ENCODE assay signal across 8 mouse cellular contexts in the genomic region with DNA sequence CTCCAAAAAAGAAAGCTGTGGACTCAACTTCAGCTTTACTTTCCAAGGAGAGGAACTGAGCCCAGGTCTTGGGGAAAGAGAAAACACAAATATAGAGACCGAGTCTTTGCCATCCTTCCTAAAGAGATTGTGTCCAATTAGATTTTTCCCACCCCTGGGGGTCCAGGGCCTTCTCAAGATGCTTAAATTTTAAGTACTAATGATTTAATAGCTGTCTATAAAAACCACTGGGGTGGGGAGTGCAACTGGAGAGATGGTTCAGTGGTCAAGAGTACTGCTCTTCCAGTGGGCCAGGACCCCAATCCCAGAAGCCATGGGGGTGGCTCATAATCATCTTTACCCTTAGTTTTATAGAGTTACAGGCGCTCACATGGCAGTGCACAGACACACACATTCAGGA. TPM values are rescaled to one million over a fixed set of nuclear protein-coding genes. Genes with fewer than 3 reads are reported as not detected.
DNase-seq lines count a peak whose midpoint lies in the region; ATAC-seq lines count a peak whose summit lies in the region.

No protein-coding gene starts in this region.

- H3K27me3 ChIP-seq in heart, embryonic 16.5 days (ENCODE audit: control insufficient read depth, insufficient read depth, low read length) = no peaks in the 10 kb centered on the region
- no peaks in the 10 kb centered on the region for H3K27me3 ChIP-seq in neural tube, embryonic 12.5 days (replicated peaks)
- H3K27me3 ChIP-seq in limb, embryonic 13.5 days = no peaks in the 10 kb centered on the region
- no peaks in the 10 kb centered on the region for H3K27me3 ChIP-seq in neural tube, embryonic 15.5 days (replicated peaks)

- no peaks in the 10 kb centered on the region for H3K9me3 ChIP-seq in heart, embryonic 16.5 days (replicated peaks; ENCODE audit: control insufficient read depth, low read length)
- no peaks in the 10 kb centered on the region for H3K9me3 ChIP-seq in neural tube, embryonic 12.5 days
- H3K9me3 ChIP-seq in limb, embryonic 13.5 days = no peaks in the 10 kb centered on the region
- H3K9me3 ChIP-seq in neural tube, embryonic 15.5 days (replicated peaks) = no peaks in the 10 kb centered on the region

- ATAC-seq in heart, embryonic 16.5 days (replicated peaks; ENCODE audit: extremely low read depth, insufficient read depth, low FRiP score) = no peak
- ATAC-seq in neural tube, embryonic 12.5 days (ENCODE audit: low FRiP score, low read depth) = no peak
- ATAC-seq in limb, embryonic 13.5 days (ENCODE audit: low FRiP score, low read depth) = no peak
- no peak for ATAC-seq in neural tube, embryonic 15.5 days (ENCODE audit: low FRiP score)

- peak overlapping the region; percentile 64 for H3K4me3 ChIP-seq in heart, embryonic 16.5 days (ENCODE audit: low read length)
- no peak overlapping the region for H3K4me3 ChIP-seq in neural tube, embryonic 12.5 days
- H3K4me3 ChIP-seq in limb, embryonic 13.5 days = peak overlapping the region; percentile 92; the same call in 1 of the 2 replicates
- peak overlapping the region; percentile 89; the same call in 1 of the 2 replicates for H3K4me3 ChIP-seq in neural tube, embryonic 15.5 days (replicated peaks)

- no peak for DNase-seq in heart, postnatal 36 days
- no peak for DNase-seq in neural tube, embryonic 10.5 days (ENCODE audit: extremely low spot score, low spot score)
- DNase-seq in right cerebral cortex, postnatal 36 days (ENCODE audit: low spot score in 2 of 2) = no peak
- DNase-seq in left cerebral cortex, adult 18-20 months (ENCODE audit: low spot score in 2 of 2) = no peak

- peak overlapping the region; percentile 68 for H3K9ac ChIP-seq in heart, embryonic 16.5 days (ENCODE audit: low read length)
- H3K9ac ChIP-seq in neural tube, embryonic 12.5 days = no peak overlapping the region
- peak overlapping the region; percentile 8; the same call in 1 of the 2 replicates for H3K9ac ChIP-seq in limb, embryonic 13.5 days
- peak overlapping the region; percentile 30; the same call in 1 of the 2 replicates for H3K9ac ChIP-seq in neural tube, embryonic 15.5 days (replicated peaks)

- peak overlapping the region; percentile 88; the same call in 1 of the 2 replicates for H3K27ac ChIP-seq in heart, embryonic 16.5 days (ENCODE audit: low read length)
- no peak overlapping the region for H3K27ac ChIP-seq in neural tube, embryonic 12.5 days
- H3K27ac ChIP-seq in limb, embryonic 13.5 days = no peak overlapping the region
- H3K27ac ChIP-seq in neural tube, embryonic 15.5 days (replicated peaks) = no peak overlapping the region

- H3K36me3 ChIP-seq in heart, embryonic 16.5 days (ENCODE audit: control insufficient read depth, insufficient read depth) = 0 out of 2 replicates have a peak, but pooled peaks cover 7% of the 10 kb centered on the region
- peaks cover 18% of the 10 kb centered on the region for H3K36me3 ChIP-seq in neural tube, embryonic 12.5 days
- peaks cover 16% of the 10 kb centered on the region for H3K36me3 ChIP-seq in limb, embryonic 13.5 days
- peaks cover 16% of the 10 kb centered on the region for H3K36me3 ChIP-seq in neural tube, embryonic 15.5 days

- peak overlapping the region; percentile 78 for H3K4me2 ChIP-seq in heart, embryonic 16.5 days (ENCODE audit: low read depth, low read length)
- H3K4me2 ChIP-seq in neural tube, embryonic 12.5 days (replicated peaks) = peak overlapping the region; percentile 82
- H3K4me2 ChIP-seq in limb, embryonic 13.5 days (replicated peaks) = peak overlapping the region; percentile 87
- H3K4me2 ChIP-seq in neural tube, embryonic 15.5 days = peak overlapping the region; percentile 86

- H3K4me1 ChIP-seq in heart, embryonic 16.5 days (ENCODE audit: control insufficient read depth, insufficient read depth, low read length) = peaks cover 22% of the 10 kb centered on the region
- H3K4me1 ChIP-seq in neural tube, embryonic 12.5 days = peaks cover 13% of the 10 kb centered on the region
- peaks cover 23% of the 10 kb centered on the region for H3K4me1 ChIP-seq in limb, embryonic 13.5 days
- H3K4me1 ChIP-seq in neural tube, embryonic 15.5 days = peaks cover 27% of the 10 kb centered on the region

- WGBS in heart, embryonic 16.5 days = 77% methylated on average over 2 of the region's 2 CpGs
- WGBS in neural tube, embryonic 12.5 days = 87% methylated on average over 2 of the region's 2 CpGs
- 85% methylated on average over 2 of the region's 2 CpGs for WGBS in limb, embryonic 13.5 days
- 86% methylated on average over 2 of the region's 2 CpGs for WGBS in neural tube, embryonic 15.5 days

- intact Hi-C loops in heart, postnatal 36 days (cut with DNase I) = loop anchor here (2.0 kb wide), 1 partner anchor 24 kb away; no protein-coding TSS in a partner anchor

RNA-seq across cellular contexts. Expression of gene Akap8l, which starts 2.0 kb away (rescaled TPM):
- 99.2 and 107 TPM in 2 replicates for polyA plus RNA-seq in heart, embryonic 16.5 days (2015; fragmentation: Nextera tagmentation; extraction: Ambion mirVana)
- total RNA-seq in heart, postnatal 36 days (2021) = 10 to 100 TPM; 44.5 to 55.7 TPM
- 135 and 136 TPM in 2 replicates for polyA plus RNA-seq in neural tube, embryonic 12.5 days (2016; fragmentation: Nextera tagmentation; extraction: Ambion mirVana)
- polyA plus RNA-seq in limb, embryonic 13.5 days (2015; fragmentation: Nextera tagmentation; extraction: Ambion mirVana) = 106 and 116 TPM in 2 replicates
- 146 and 170 TPM in 2 replicates for polyA plus RNA-seq in neural tube, embryonic 15.5 days (2015; fragmentation: Nextera tagmentation; extraction: Ambion mirVana)
- 100 to 1,000 TPM; 183 to 219 TPM for total RNA-seq in left cerebral cortex, adult 18-20 months (2021)

RNA-seq across cellular contexts. Expression of gene Akap8, which starts 27.4 kb away (rescaled TPM):
- 75.8 and 81.4 TPM in 2 replicates for polyA plus RNA-seq in heart, embryonic 16.5 days (2015; fragmentation: Nextera tagmentation; extraction: Ambion mirVana)
- 10 to 100 TPM; 37.3 to 50.4 TPM for total RNA-seq in heart, postnatal 36 days (2021)
- 124 and 126 TPM in 2 replicates for polyA plus RNA-seq in neural tube, embryonic 12.5 days (2016; fragmentation: Nextera tagmentation; extraction: Ambion mirVana)
- 110 and 123 TPM in 2 replicates for polyA plus RNA-seq in limb, embryonic 13.5 days (2015; fragmentation: Nextera tagmentation; extraction: Ambion mirVana)
- 100 and 101 TPM in 2 replicates for polyA plus RNA-seq in neural tube, embryonic 15.5 days (2015; fragmentation: Nextera tagmentation; extraction: Ambion mirVana)
- 10 to 100 TPM; 81.2 to 87.6 TPM for total RNA-seq in left cerebral cortex, adult 18-20 months (2021)

RNA-seq across cellular contexts. Expression of gene Wiz, which starts 40.8 kb away (rescaled TPM):
- polyA plus RNA-seq in heart, embryonic 16.5 days (2015; fragmentation: Nextera tagmentation; extraction: Ambion mirVana) = 10.5 and 11.1 TPM in 2 replicates
- 10 to 100 TPM; 18.9 to 19.1 TPM for total RNA-seq in heart, postnatal 36 days (2021)
- polyA plus RNA-seq in neural tube, embryonic 12.5 days (2016; fragmentation: Nextera tagmentation; extraction: Ambion mirVana) = 41.4 and 50.5 TPM in 2 replicates
- polyA plus RNA-seq in limb, embryonic 13.5 days (2015; fragmentation: Nextera tagmentation; extraction: Ambion mirVana) = 23.4 and 25.2 TPM in 2 replicates
- polyA plus RNA-seq in neural tube, embryonic 15.5 days (2015; fragmentation: Nextera tagmentation; extraction: Ambion mirVana) = 34.0 and 34.3 TPM in 2 replicates
- 10 to 100 TPM; 46.0 to 47.9 TPM for total RNA-seq in left cerebral cortex, adult 18-20 months (2021)

RNA-seq across cellular contexts. Expression of gene Rasal3, which starts 55.0 kb away (rescaled TPM):
- polyA plus RNA-seq in heart, embryonic 16.5 days (2015; fragmentation: Nextera tagmentation; extraction: Ambion mirVana) = 5.8 and 13.9 TPM in 2 replicates
- under 1 TPM; 0.60 to 0.97 TPM for total RNA-seq in heart, postnatal 36 days (2021)
- 0.66 and 1.7 TPM in 2 replicates for polyA plus RNA-seq in neural tube, embryonic 12.5 days (2016; fragmentation: Nextera tagmentation; extraction: Ambion mirVana)
- 0.85 and 1.1 TPM in 2 replicates for polyA plus RNA-seq in limb, embryonic 13.5 days (2015; fragmentation: Nextera tagmentation; extraction: Ambion mirVana)
- 0.55 and 11.3 TPM in 2 replicates for polyA plus RNA-seq in neural tube, embryonic 15.5 days (2015; fragmentation: Nextera tagmentation; extraction: Ambion mirVana)
- 1 to 10 TPM; 3.3 to 4.6 TPM for total RNA-seq in left cerebral cortex, adult 18-20 months (2021)
